Mouse (Mus musculus) gastrocnemius, adult 2 months (tissue): ENCODE data around the gene Slc35f5. TPM values are rescaled to one million over a fixed set of nuclear protein-coding genes. Genes with fewer than 3 reads are reported as not detected.
"Not testable (repeated sequence)": the region's sequence is repeated elsewhere in the genome, so short reads cannot be mapped to it uniquely, and the experiment has no call there.

ENCODE experiments used
- DNase-seq: peaks from one replicate; pipeline ENCODE4 v3.0.0; 2022
- H3K27ac ChIP-seq: fragments of 200-600 bp; 2 replicates; pipeline ENCODE4 v1.8.1; 2022; ENCODE audit warnings: mild to moderate bottlenecking
- H3K4me3 ChIP-seq: fragments of 200-600 bp; 2 replicates; pipeline ENCODE4 v1.8.1; 2022; ENCODE audit warnings: mild to moderate bottlenecking, moderate library complexity
- CTCF ChIP-seq: fragments of 200-600 bp; IDR thresholded peaks from 2 replicates; pipeline ENCODE4 v1.8.1; 2022; ENCODE audit warnings: antibody characterized with exemption, mild to moderate bottlenecking, moderate library complexity
- intact Hi-C: fragments of 180-260 bp; cut with DNase I; formaldehyde crosslinking; loops from one replicate; pipeline ENCODE4 v1.15.1; 2025
- long read RNA-seq, 2 experiments: library from polyadenylated mRNA; stranded (forward); transcript quantifications; one replicate each; pipeline ENCODE4 v2.0.0; 2021
- total RNA-seq, 2 experiments: library from RNA; stranded (reverse); gene quantifications; 2 replicates each; pipeline ENCODE4 v1.2.3; 2021

The Slc35f5 gene
- 10 to 100 TPM; 21.7 to 26.2 TPM for total RNA-seq
- long read RNA-seq, experiment 1, transcript Slc35f5-201 (16 exons, 2,733 nt): major isoform, 33 of 42 reads
- long read RNA-seq, experiment 1, partial matches to known transcripts: 2 of 42 reads
- long read RNA-seq, experiment 1, other reads (novel, unspliced or antisense): 7 of 42 reads
- long read RNA-seq, experiment 2, transcript Slc35f5-201 (16 exons, 2,733 nt): major isoform, 37 of 44 reads
- long read RNA-seq, experiment 2, partial matches to known transcripts: 2 of 44 reads
- long read RNA-seq, experiment 2, other reads (novel, unspliced or antisense): 5 of 44 reads

GRCm38 (mm10) chr1:125560259-125561192, at the start of gene Slc35f5:
Slc35f5 (plus strand) TSS chr1:125560595.
- DNase-seq: peak; percentile 99
- intact Hi-C loops: loop anchor here (1.0 to 5.0 kb wide), 3 partner anchors 18 to 126 kb away; no protein-coding TSS in a partner anchor
- peak within 1 kb of the TSS; percentile 95 for H3K27ac ChIP-seq
- no peak; the same call in 1 of the 2 replicates for TF ChIP-seq CTCF
- peak within 1 kb of the TSS; percentile 85 for H3K4me3 ChIP-seq

GRCm38 (mm10) chr1:125514706-125515105, 45.7 kb upstream of the Slc35f5 start:
- Histone ChIP-seq H3K4me3 (no peak overlapping the region), H3K27ac (no peak overlapping the region)
- intact Hi-C loops: loop anchor here (5.0 kb wide), 1 partner anchor 48 kb away; the partner anchor contains the start of gene Slc35f5
- no peak for DNase-seq
- TF ChIP-seq CTCF: no peak

- Histone ChIP-seq H3K4me3 (no peak overlapping the region), H3K27ac (no peak overlapping the region)
- TF ChIP-seq CTCF: no peak
- DNase-seq: no peak
- intact Hi-C loops: loop anchor here (5.0 kb wide), 1 partner anchor 45 kb away; the partner anchor contains the start of gene Slc35f5
Measured at GRCm38 (mm10) chr1:125516910-125517659, 43.3 kb upstream of the Slc35f5 start.

GRCm38 (mm10) chr1:125519107-125519611, 41.2 kb upstream of the Slc35f5 start:
- peak; percentile 39 for DNase-seq
- peak; percentile 66 for TF ChIP-seq CTCF
- H3K4me3 ChIP-seq: no peak overlapping the region
- no peak overlapping the region for H3K27ac ChIP-seq
- intact Hi-C loops: loop anchor here (5.0 kb wide), 1 partner anchor 43 kb away; the partner anchor contains the start of gene Slc35f5

GRCm38 (mm10) chr1:125525965-125526665, 34.3 kb upstream of the Slc35f5 start:
- DNase-seq: peak; percentile 34
- H3K4me3 ChIP-seq: no peak overlapping the region
- intact Hi-C loops: no loop called here
- TF ChIP-seq CTCF: no peak
- no peak overlapping the region for H3K27ac ChIP-seq

- intact Hi-C loops: no loop called here
- Histone ChIP-seq H3K27ac (no peak overlapping the region), H3K4me3 (no peak overlapping the region)
- DNase-seq: no peak
- no peak for TF ChIP-seq CTCF
Measured at GRCm38 (mm10) chr1:125526666-125527004, 33.8 kb upstream of the Slc35f5 start.

- no peak overlapping the region for H3K27ac ChIP-seq
- H3K4me3 ChIP-seq: no peak overlapping the region
- TF ChIP-seq CTCF: no peak
- intact Hi-C loops: no loop called here
- no peak for DNase-seq
Measured at GRCm38 (mm10) chr1:125527364-125527763, 33.0 kb upstream of the Slc35f5 start.

- H3K4me3 ChIP-seq, intact Hi-C loops, DNase-seq, H3K27ac ChIP-seq: not testable (repeated sequence)
Measured at GRCm38 (mm10) chr1:125533180-125533912, 27.0 kb upstream of the Slc35f5 start.

- DNase-seq: no peak
- intact Hi-C loops: no loop called here
- Histone ChIP-seq H3K4me3 (no peak overlapping the region), H3K27ac (no peak overlapping the region)
- TF ChIP-seq CTCF: no peak
Measured at GRCm38 (mm10) chr1:125537131-125537530, 23.3 kb upstream of the Slc35f5 start.

GRCm38 (mm10) chr1:125537776-125538175, 22.6 kb upstream of the Slc35f5 start:
- Histone ChIP-seq H3K4me3 (no peak overlapping the region), H3K27ac (no peak overlapping the region)
- intact Hi-C loops: no loop called here
- TF ChIP-seq CTCF: no peak
- DNase-seq: no peak

- TF ChIP-seq CTCF: no peak
- intact Hi-C loops: no loop called here
- no peak for DNase-seq
- H3K4me3 ChIP-seq: no peak overlapping the region
- no peak overlapping the region for H3K27ac ChIP-seq
Measured at GRCm38 (mm10) chr1:125539312-125539711, 21.1 kb upstream of the Slc35f5 start.
